Mouse (Mus musculus) bone marrow, adult 2 months (tissue): ENCODE results near the gene Rsph14.
A peak's percentile ranks its signal among the peaks of the same experiment; 100 is the strongest.

Source experiments
- CTCF ChIP-seq: fragments of 200-500 bp; IDR thresholded peaks from 2 replicates; pipeline ENCODE4 v1.5.1; 2011; ENCODE audit warnings: low read length, control low read depth; ENCODE audit not compliant: control insufficient read depth, insufficient read depth
- POLR2A ChIP-seq: fragments of 200-500 bp; IDR thresholded peaks from 2 replicates; pipeline ENCODE4 v1.6.1; 2011; ENCODE audit warnings: low read depth, mild to moderate bottlenecking, control low read depth, low read length, borderline replicate concordance; ENCODE audit not compliant: control insufficient read depth

DNA sequence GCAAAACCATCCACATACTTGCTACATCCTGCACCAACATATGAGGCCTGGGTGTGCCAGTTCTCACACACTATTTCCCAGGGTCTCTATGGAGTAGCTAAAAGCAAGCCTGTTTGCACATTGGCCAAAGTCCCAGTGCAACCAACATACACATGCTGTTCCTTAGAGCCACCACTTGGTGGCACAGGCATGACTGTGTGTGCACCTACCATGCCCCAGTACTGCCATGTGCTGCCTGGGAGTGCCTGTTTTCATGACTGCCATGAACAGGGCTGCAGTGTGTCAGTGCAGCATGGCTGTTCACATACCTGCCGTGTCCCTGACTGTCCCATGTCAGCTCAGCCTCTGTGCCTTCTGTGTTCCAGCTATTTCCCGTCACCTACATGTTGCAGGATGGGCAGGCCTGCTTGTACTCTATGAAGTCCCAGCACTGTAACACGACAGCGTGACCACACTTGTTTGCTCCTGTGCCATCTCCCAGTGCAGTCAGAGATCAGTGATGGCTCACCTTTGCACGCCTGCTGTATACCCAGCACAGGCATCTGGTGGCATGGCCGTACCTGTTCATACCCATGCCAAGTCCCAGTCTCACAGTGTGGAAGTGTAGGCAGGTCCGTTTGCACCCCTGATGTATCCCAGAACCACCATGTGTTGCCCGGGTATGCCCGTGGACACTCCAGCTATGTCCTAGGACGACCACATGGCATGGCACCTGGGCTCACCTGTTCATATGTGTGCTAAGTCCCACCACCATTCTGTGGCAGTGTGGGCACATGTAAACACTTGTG lies 95.2 kb downstream of the Rsph14 start:
- TF ChIP-seq CTCF (peak; percentile 70), POLR2A (no peak)
